Mouse (Mus musculus) ES-E14 (cell line): ENCODE results near the gene Cyld.

Experiments used
- CHD2 ChIP-seq: IDR thresholded peaks from 2 replicates; pipeline ENCODE4 v1.6.1; 2014; ENCODE audit warnings: mild to moderate bottlenecking, low read depth, low read length, inconsistent platforms
- HCFC1 ChIP-seq: IDR thresholded peaks from 2 replicates; pipeline ENCODE4 v1.6.1; 2012; ENCODE audit warnings: low read length, inconsistent platforms, borderline replicate concordance; ENCODE audit not compliant: insufficient read depth
- MAFK ChIP-seq: IDR thresholded peaks from 2 replicates; pipeline ENCODE4 v1.6.1; 2014; ENCODE audit warnings: mild to moderate bottlenecking, low read depth, low read length, inconsistent platforms; ENCODE audit not compliant: insufficient read depth
- ZC3H11A ChIP-seq: IDR thresholded peaks from 2 replicates; pipeline ENCODE4 v1.6.1; 2012; ENCODE audit warnings: low read depth, mild to moderate bottlenecking, inconsistent platforms, low read length, borderline replicate concordance
- ZNF384 ChIP-seq: IDR thresholded peaks from 2 replicates; pipeline ENCODE4 v1.6.1; 2012; ENCODE audit warnings: low read depth, low read length, inconsistent platforms

- TF ChIP-seq ZC3H11A (no peak), CHD2 (no peak), MAFK (no peak), HCFC1 (no peak), ZNF384 (no peak)
Measured at GRCm38 (mm10) chr8:88792691-88793323, 96.0 kb downstream of the Cyld start.
